Mouse (Mus musculus) testis, postnatal 14 days (tissue): Measurements from ENCODE around the gene Rgl2.
A peak's percentile ranks its signal among the peaks of the same experiment; 100 is the strongest.

Experiments used
- DNase-seq: peaks from one replicate; pipeline ENCODE4 v3.0.0; 2021; ENCODE audit warnings: low spot score

Rgl2 gene

GRCm38 (mm10) chr17:33968489-33968888 lies 39.1 kb downstream of the Rgl2 start:
- DNase-seq: no peak

- no peak for DNase-seq
Measured at GRCm38 (mm10) chr17:33968927-33969326, 39.6 kb downstream of the Rgl2 start.

DNA sequence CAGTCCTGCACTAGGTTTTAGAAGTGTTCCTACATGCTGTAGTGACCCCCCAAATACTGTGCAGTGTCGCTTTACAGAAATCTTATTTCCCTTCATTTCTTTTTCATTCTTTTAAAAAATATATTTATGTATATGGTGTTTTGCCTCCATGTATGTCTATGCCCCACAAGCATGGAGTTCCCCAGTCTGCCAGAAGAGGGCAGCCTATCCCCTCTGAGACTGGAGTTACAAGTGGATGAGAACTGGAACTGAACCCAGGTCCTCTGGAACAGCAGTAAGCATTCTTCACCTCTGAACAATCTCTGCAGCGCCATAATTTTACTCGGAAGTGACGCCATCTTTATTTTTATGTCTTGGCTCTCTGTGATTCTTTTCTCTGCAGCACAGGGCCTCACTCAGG lies 40.1 kb downstream of the Rgl2 start:
- DNase-seq: no peak

GRCm38 (mm10) chr17:33972691-33973090 lies 43.3 kb downstream of the Rgl2 start:
- no peak for DNase-seq

- DNase-seq: no peak
Measured at GRCm38 (mm10) chr17:33973572-33973971, 44.2 kb downstream of the Rgl2 start.

GRCm38 (mm10) chr17:33977861-33978557 lies 48.7 kb downstream of the Rgl2 start:
- no peak for DNase-seq

GRCm38 (mm10) chr17:33978631-33979031 lies 49.3 kb downstream of the Rgl2 start:
- DNase-seq: peak; percentile 54

GRCm38 (mm10) chr17:33979512-33980050 lies 50.2 kb downstream of the Rgl2 start:
- DNase-seq: no peak

DNA sequence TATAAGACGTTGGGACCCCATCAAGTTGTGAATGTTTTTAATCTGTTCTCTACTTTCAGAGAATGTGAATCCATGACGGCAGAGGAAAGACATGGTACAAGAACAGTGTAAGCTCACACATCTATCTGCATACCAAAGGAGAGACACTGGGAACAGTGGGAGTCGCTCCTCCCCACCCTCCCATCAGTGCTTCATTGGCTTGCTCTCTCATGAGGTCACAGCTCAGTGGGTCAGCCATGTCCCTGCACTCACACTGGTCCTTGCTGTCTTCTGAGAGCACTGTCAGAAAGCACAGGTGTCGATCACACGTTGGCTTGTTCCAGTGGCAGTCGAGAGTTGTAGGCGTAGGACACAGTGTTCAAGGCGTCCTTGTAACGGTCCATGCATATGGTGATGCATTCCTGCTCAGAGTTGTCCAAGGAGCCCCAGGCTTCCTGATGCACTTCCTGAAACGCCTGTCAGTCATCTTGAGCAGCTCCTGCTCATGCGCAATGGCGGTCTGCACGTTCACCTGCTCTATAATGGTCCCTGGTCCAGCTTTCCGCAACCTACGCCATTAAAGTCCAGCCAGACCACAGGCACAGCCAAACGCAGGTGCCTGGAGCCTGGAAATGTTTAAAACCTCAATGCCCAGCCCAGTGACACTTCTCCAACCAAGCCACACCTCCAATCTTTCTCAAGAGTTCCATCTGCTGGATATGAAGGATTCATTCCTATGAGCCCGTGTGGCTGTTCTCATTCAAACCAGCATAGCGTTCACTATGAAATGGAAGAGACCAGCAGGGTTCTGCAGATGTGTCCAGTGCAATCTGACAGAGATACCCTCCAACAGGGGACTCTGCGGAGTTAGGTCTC lies 51.1 kb downstream of the Rgl2 start:
- no peak for DNase-seq

- peak; percentile 73 for DNase-seq
Measured at GRCm38 (mm10) chr17:33981192-33981909, 52.0 kb downstream of the Rgl2 start.

DNA sequence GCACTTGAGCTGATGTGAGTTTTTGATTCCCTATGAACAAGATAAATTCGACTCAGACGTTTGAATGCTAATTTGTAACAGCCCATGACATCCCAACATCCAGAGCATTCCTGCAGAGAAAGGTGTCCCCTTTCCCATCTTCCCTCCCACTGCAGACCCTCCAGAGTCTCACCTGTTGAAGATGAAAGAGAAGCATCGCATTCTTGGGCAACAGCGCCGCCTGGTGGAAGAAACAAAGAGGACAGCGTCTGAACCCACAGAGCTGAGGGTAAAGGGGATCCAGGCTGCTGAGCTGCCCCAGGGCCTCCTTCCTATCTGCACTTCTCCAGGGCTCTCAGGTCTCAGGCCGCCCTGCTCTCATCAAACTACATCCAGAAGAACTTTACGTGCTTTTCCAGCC lies 52.8 kb downstream of the Rgl2 start:
- peak; percentile 29 for DNase-seq
